Mouse (Mus musculus) MEL (cell line): ENCODE data around the gene Gm13420. TPM values are rescaled to one million over a fixed set of nuclear protein-coding genes. Genes with fewer than 3 reads are reported as not detected.

Source experiments
- DNase-seq: peaks from one replicate; pipeline ENCODE4 v3.0.0; 2011; ENCODE audit warnings: low read depth, low spot score
- H3K27ac ChIP-seq: 2 replicates; pipeline ENCODE4 v1.5.1; 2012; ENCODE audit warnings: low read depth, mild to moderate bottlenecking, control low read depth, low read length, moderate library complexity; ENCODE audit not compliant: control insufficient read depth
- H3K27me3 ChIP-seq, 2 experiments: fragments of 150-350 bp in 1 of 2; sonication (generic) in 1 of 2; 2 replicates each; pipeline ENCODE4 v1.6.1; 2012; ENCODE audit warnings: low read length in 2 of 2, mild to moderate bottlenecking in 2 of 2, improper control_type of control experiment in 1 of 2, moderate library complexity in 1 of 2; ENCODE audit not compliant: insufficient read depth in 2 of 2, control insufficient read depth in 1 of 2
- H3K36me3 ChIP-seq, 2 experiments: 2 replicates each; pipeline ENCODE4 v1.6.1; 2012 to 2014; ENCODE audit warnings: low read length in 2 of 2, improper control_type of control experiment in 1 of 2, inconsistent platforms in 1 of 2, mild to moderate bottlenecking in 1 of 2; ENCODE audit not compliant: insufficient read depth in 2 of 2, control insufficient read depth in 1 of 2
- H3K4me1 ChIP-seq, 2 experiments: fragments of 150-350 bp in 1 of 2; sonication (generic) in 1 of 2; 2 replicates each; pipeline ENCODE4 v1.6.1; 2012; ENCODE audit warnings: low read length in 2 of 2, improper control_type of control experiment in 1 of 2, mild to moderate bottlenecking in 1 of 2; ENCODE audit not compliant: insufficient read depth in 2 of 2, control insufficient read depth in 1 of 2
- H3K4me3 ChIP-seq, 2 experiments: fragments of 150-350 bp in 1 of 2; sonication (generic) in 1 of 2; 2 replicates each; pipeline ENCODE4 v1.5.1; 2012; ENCODE audit warnings: low read depth in 2 of 2, low read length in 2 of 2, mild to moderate bottlenecking in 2 of 2, moderate library complexity in 2 of 2, control low read depth in 1 of 2, improper control_type of control experiment in 1 of 2; ENCODE audit not compliant: control insufficient read depth in 1 of 2, insufficient read depth in 1 of 2
- H3K79me2 ChIP-seq: 2 replicates; pipeline ENCODE4 v1.6.1; 2012; ENCODE audit warnings: mild to moderate bottlenecking, low read length, moderate library complexity; ENCODE audit not compliant: control insufficient read depth, poor library complexity, insufficient read depth
- H3K9ac ChIP-seq: 2 replicates; pipeline ENCODE4 v1.6.1; 2012; ENCODE audit warnings: low read depth, mild to moderate bottlenecking, control low read depth, low read length, moderate library complexity; ENCODE audit not compliant: control insufficient read depth, poor library complexity, severe bottlenecking
- H3K9me3 ChIP-seq: fragments of 150-350 bp; sonication (generic); replicated peaks from 2 replicates; pipeline ENCODE4 v1.6.1; 2012; ENCODE audit warnings: mild to moderate bottlenecking, low read length, improper control_type of control experiment, moderate library complexity; ENCODE audit not compliant: insufficient read depth
- BHLHE40 ChIP-seq: IDR thresholded peaks from 2 replicates; pipeline ENCODE4 v1.6.1; 2012; ENCODE audit warnings: low read depth, mild to moderate bottlenecking, inconsistent platforms, low read length, improper control_type of control experiment, borderline replicate concordance
- CHD1 ChIP-seq: IDR thresholded peaks from 2 replicates; pipeline ENCODE4 v1.6.1; 2012; ENCODE audit warnings: low read depth, mild to moderate bottlenecking, inconsistent platforms, low read length, improper control_type of control experiment
- CHD2 ChIP-seq: IDR thresholded peaks from 2 replicates; pipeline ENCODE4 v1.6.1; 2011; ENCODE audit warnings: low read length, improper control_type of control experiment
- CTCF ChIP-seq, 3 experiments: IDR thresholded peaks in 2 of 3; conservative IDR thresholded peaks in 1 of 3; 2 replicates each; pipeline ENCODE4 v1.5.1; 2011 to 2012; ENCODE audit warnings: low read length in 3 of 3, low read depth in 2 of 3, mild to moderate bottlenecking in 2 of 3, improper control_type of control experiment in 1 of 3, inconsistent platforms in 1 of 3, mixed read lengths in 1 of 3, moderate library complexity in 1 of 3; ENCODE audit not compliant: control insufficient read depth in 1 of 3, insufficient read depth in 1 of 3, poor library complexity in 1 of 3, severe bottlenecking in 1 of 3
- ELF1 ChIP-seq: IDR thresholded peaks from 2 replicates; pipeline ENCODE4 v1.6.1; 2014; ENCODE audit warnings: low read depth, mild to moderate bottlenecking, inconsistent platforms, low read length, improper control_type of control experiment, moderate library complexity
- ETS1 ChIP-seq: IDR thresholded peaks from 2 replicates; pipeline ENCODE4 v1.6.1; 2012; ENCODE audit warnings: low read depth, mild to moderate bottlenecking, inconsistent platforms, low read length, improper control_type of control experiment, moderate library complexity
- GABPA ChIP-seq: IDR thresholded peaks from 2 replicates; pipeline ENCODE4 v1.6.1; 2012; ENCODE audit warnings: low read depth, mild to moderate bottlenecking, inconsistent platforms, low read length, improper control_type of control experiment, moderate library complexity
- GATA1 ChIP-seq: IDR thresholded peaks from 2 replicates; pipeline ENCODE4 v1.6.1; 2011; ENCODE audit warnings: low read depth, low read length, improper control_type of control experiment
- KAT2A ChIP-seq: conservative IDR thresholded peaks from 2 replicates; pipeline ENCODE4 v1.6.1; 2012; ENCODE audit warnings: low read depth, low read length, improper control_type of control experiment, inconsistent platforms
- MAZ ChIP-seq: IDR thresholded peaks from 2 replicates; pipeline ENCODE4 v1.6.1; 2012; ENCODE audit warnings: low read depth, mild to moderate bottlenecking, inconsistent platforms, low read length, improper control_type of control experiment
- MEF2A ChIP-seq: IDR thresholded peaks from 2 replicates; pipeline ENCODE4 v1.6.1; 2014; ENCODE audit warnings: low read depth, mild to moderate bottlenecking, inconsistent platforms, low read length, improper control_type of control experiment; ENCODE audit not compliant: poor library complexity, insufficient replicate concordance, severe bottlenecking; ENCODE audit errors: extremely low read depth
- MXI1 ChIP-seq: IDR thresholded peaks from 2 replicates; pipeline ENCODE4 v1.6.1; 2011; ENCODE audit warnings: mild to moderate bottlenecking, low read depth, low read length, improper control_type of control experiment
- NELFE ChIP-seq: IDR thresholded peaks from 2 replicates; pipeline ENCODE4 v1.6.1; 2011; ENCODE audit warnings: low read depth, low read length, improper control_type of control experiment
- POLR2AphosphoS2 ChIP-seq: IDR thresholded peaks from 2 replicates; pipeline ENCODE4 v1.6.1; 2011; ENCODE audit warnings: low read length, improper control_type of control experiment
- RAD21 ChIP-seq: IDR thresholded peaks from 2 replicates; pipeline ENCODE4 v1.6.1; 2011; ENCODE audit warnings: mild to moderate bottlenecking, low read depth, low read length, improper control_type of control experiment
- RCOR1 ChIP-seq: IDR thresholded peaks from 2 replicates; pipeline ENCODE4 v1.6.1; 2012; ENCODE audit warnings: low read depth, mild to moderate bottlenecking, inconsistent platforms, low read length, improper control_type of control experiment
- SIN3A ChIP-seq: IDR thresholded peaks from 2 replicates; pipeline ENCODE4 v1.6.1; 2012; ENCODE audit warnings: low read length, improper control_type of control experiment, inconsistent platforms
- TAL1 ChIP-seq: IDR thresholded peaks from 2 replicates; pipeline ENCODE4 v1.6.1; 2012; ENCODE audit warnings: mild to moderate bottlenecking, inconsistent platforms, low read length, moderate library complexity, mixed read lengths
- TBP ChIP-seq: IDR thresholded peaks from 2 replicates; pipeline ENCODE4 v1.8.0; 2011; ENCODE audit warnings: low read depth, low read length, improper control_type of control experiment
- USF1 ChIP-seq: IDR thresholded peaks from 2 replicates; pipeline ENCODE4 v1.6.1; 2014; ENCODE audit warnings: low read depth, mild to moderate bottlenecking, inconsistent platforms, low read length, improper control_type of control experiment, moderate library complexity
- ZC3H11A ChIP-seq: IDR thresholded peaks from 2 replicates; pipeline ENCODE4 v1.6.1; 2012; ENCODE audit warnings: low read depth, mild to moderate bottlenecking, inconsistent platforms, low read length, improper control_type of control experiment
- ZMIZ1 ChIP-seq: IDR thresholded peaks from 2 replicates; pipeline ENCODE4 v1.6.1; 2012; ENCODE audit warnings: low read depth, mild to moderate bottlenecking, inconsistent platforms, low read length, improper control_type of control experiment, moderate library complexity
- ZNF384 ChIP-seq: IDR thresholded peaks from 2 replicates; pipeline ENCODE4 v1.6.1; 2012; ENCODE audit warnings: low read depth, mild to moderate bottlenecking, inconsistent platforms, low read length, improper control_type of control experiment
- polyA plus RNA-seq, 2 experiments: library from polyadenylated mRNA; stranded (reverse) in 1 of 2; unstranded in 1 of 2; fragments of >175 nt in 1 of 2; fragments of >200 nt in 1 of 2; gene quantifications; 2 replicates each; pipeline versions ENCODE4 v1.2.1 to v1.2.4; 2012; ENCODE audit warnings: low replicate concordance in 2 of 2, low read depth in 1 of 2; ENCODE audit not compliant: insufficient read length in 2 of 2, insufficient read depth in 1 of 2, missing spikeins in 1 of 2
- total RNA-seq: library from RNA; depleted of rRNA; stranded (reverse); fragments of 300-350 nt; gene quantifications from 2 replicates; pipeline ENCODE4 v1.2.3, GENCODE M21; 2012

Gm13420 gene
- total and polyA plus RNA-seq, 3 experiments: 0.07 TPM; not detected in 2

- Histone ChIP-seq H3K4me1 (no peaks in the 10 kb centered on the region), H3K9ac (no peak overlapping the region), H3K79me2 (no peaks in the 10 kb centered on the region), H3K36me3 (no peaks in the 10 kb centered on the region; a peak in 1 of 4 replicates), H3K27ac (no peak overlapping the region), H3K9me3 (no peaks in the 10 kb centered on the region), H3K4me3 (no peak overlapping the region), H3K27me3 (no peaks in the 10 kb centered on the region)
- DNase-seq: peak; percentile 19
- TF ChIP-seq MXI1: no peak
- TF ChIP-seq POLR2AphosphoS2: 0 out of 2 replicates have a peak, but pooled peaks have one; percentile 30
- peak; percentile 94 for TF ChIP-seq TBP
These were observed 10.3 kb downstream of the Gm13420 start for GRCm38 (mm10) chr2:29741207-29741606.

GRCm38 (mm10) chr2:29739368-29739767 lies 12.1 kb downstream of the Gm13420 start:
- H3K4me1 ChIP-seq: no peaks in the 10 kb centered on the region
- H3K27me3 ChIP-seq: no peaks in the 10 kb centered on the region
- no peak overlapping the region for H3K9ac ChIP-seq
- H3K9me3 ChIP-seq: no peaks in the 10 kb centered on the region
- H3K79me2 ChIP-seq: no peaks in the 10 kb centered on the region
- no peaks in the 10 kb centered on the region; a peak in 1 of 4 replicates for H3K36me3 ChIP-seq
- TF ChIP-seq CHD2: no peak
- no peak for TF ChIP-seq ZC3H11A
- 0 out of 6 replicates have a peak, but pooled peaks of 1 of the 3 experiments have one; percentile 12 for TF ChIP-seq CTCF (IDR thresholded peaks at IDR 0.05 in 2 of 3, conservative IDR thresholded peaks at IDR 0.05 in 1 of 3; ENCODE audit: control insufficient read depth in 1 of 3, insufficient read depth in 1 of 3, low read depth in 2 of 3, low read length in 3 of 3, poor library complexity in 1 of 3, severe bottlenecking in 1 of 3)
- TF ChIP-seq, all 39 proteins: peak for 1
- DNase-seq: no peak
- Histone ChIP-seq H3K27ac (no peak overlapping the region), H3K4me3 (no peak overlapping the region)

- Histone ChIP-seq H3K4me1 (no peaks in the 10 kb centered on the region), H3K9me3 (no peaks in the 10 kb centered on the region), H3K9ac (no peak overlapping the region), H3K4me3 (no peak overlapping the region), H3K27me3 (no peaks in the 10 kb centered on the region), H3K36me3 (no peaks in the 10 kb centered on the region; a peak in 1 of 4 replicates), H3K79me2 (no peaks in the 10 kb centered on the region), H3K27ac (no peak overlapping the region)
- no peak for TF ChIP-seq MEF2A
- TF ChIP-seq GABPA: no peak
- TF ChIP-seq CHD1: no peak
- no peak for TF ChIP-seq USF1
- no peak for TF ChIP-seq SIN3A
- no peak for TF ChIP-seq TBP
- TF ChIP-seq KAT2A: no peak
- TF ChIP-seq TAL1: no peak
- TF ChIP-seq MAZ: no peak
- no peak for TF ChIP-seq RCOR1
- no peak for TF ChIP-seq ZC3H11A
- TF ChIP-seq RAD21: no peak
- TF ChIP-seq ZMIZ1: no peak
- TF ChIP-seq CHD2: no peak
- TF ChIP-seq ETS1: no peak
- no peak for TF ChIP-seq ZNF384
- TF ChIP-seq BHLHE40: no peak
- TF ChIP-seq ELF1: no peak
- no peak for TF ChIP-seq NELFE
- TF ChIP-seq GATA1: no peak
- DNase-seq: no peak
These were observed 12.7 kb downstream of the Gm13420 start for GRCm38 (mm10) chr2:29738799-29739198.
